Mouse (Mus musculus) kidney, adult 11 months (tissue): ENCODE results near the gene B3gnt9.

Experiments
- DNase-seq: peaks from one replicate; pipeline ENCODE4 v3.0.0; 2022

The B3gnt9 gene

GRCm38 (mm10) chr8:105207675-105208273 lies 47.2 kb downstream of the B3gnt9 start:
- no peak for DNase-seq

DNA sequence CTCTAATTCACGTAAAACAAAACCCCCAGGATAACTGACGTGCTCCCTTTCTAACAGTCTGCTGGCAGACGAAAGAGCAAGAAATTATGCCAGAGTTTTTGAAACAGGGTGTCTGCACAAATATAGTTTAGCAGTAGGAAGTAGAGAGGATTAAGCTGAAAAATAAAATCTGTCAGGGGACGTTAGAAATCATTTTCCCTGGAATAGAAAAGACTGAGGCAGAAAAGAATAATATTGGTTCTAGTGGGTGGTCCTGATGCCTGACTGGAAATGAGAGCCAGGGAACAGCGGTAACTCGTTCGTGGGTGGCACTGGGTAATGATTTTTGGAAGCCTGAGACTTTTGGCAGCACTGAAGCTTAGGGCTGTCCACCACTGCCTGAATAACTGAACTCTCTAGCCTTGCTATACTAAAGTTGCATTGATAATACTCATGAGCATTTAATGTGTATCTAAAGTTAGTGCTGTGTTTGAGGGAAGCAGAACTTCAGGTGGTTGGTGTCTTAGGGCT lies 48.1 kb downstream of the B3gnt9 start:
- no peak for DNase-seq

DNA sequence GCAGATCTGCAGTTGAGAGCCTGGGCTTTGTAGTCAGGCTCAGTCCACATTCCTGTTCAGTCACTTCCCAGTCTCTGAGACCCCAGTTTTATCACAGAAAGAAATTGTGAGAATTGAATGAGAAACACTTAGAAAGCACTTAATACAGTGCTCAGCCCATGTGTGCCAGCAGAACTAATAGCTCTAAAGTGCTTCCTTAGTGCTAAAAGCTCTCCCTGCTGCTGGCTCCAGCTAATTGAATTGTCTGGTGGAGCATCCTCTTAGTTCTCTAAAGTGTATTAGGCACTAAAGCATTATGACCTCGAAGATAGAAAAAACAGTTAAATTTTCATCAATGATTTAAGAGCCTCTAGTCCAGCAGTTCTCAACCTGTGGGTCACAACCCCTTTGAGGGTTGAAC lies 49.2 kb downstream of the B3gnt9 start:
- no peak for DNase-seq
